In the genomic region with DNA sequence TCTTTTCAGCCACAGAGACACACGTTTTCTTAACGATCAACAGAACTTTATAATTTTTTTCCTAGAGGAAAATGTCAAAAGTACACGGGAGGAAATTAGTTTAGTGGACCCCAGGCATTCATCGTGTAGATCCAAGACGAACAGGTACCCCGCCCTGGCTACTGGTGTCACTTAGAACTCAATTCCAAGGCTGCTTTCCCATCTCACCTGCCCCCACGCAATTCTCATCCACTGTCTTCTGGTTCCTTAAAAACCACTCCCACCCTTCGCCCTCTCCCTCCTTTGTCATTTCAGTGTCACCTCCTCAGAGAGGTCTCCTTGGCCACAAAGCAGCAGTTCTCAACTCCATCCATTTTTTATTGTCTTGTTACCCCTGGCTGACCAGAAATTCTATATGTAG, we compare ENCODE assay signal across 8 mouse cellular contexts. TPM values are rescaled to one million over a fixed set of nuclear protein-coding genes. Genes with fewer than 3 reads are reported as not detected.
DNase-seq lines count a peak whose midpoint lies in the region; ATAC-seq and TF ChIP-seq lines count a peak whose summit lies in the region.

No protein-coding gene starts in this region.

- H3K4me3 ChIP-seq in heart, embryonic 10.5 days = peak overlapping the region; percentile 79
- peak overlapping the region; percentile 79 to 85 for H3K4me3 ChIP-seq in ES-E14 (ENCODE audit: insufficient read depth in 1 of 2, low read depth in 1 of 2, low read length in 2 of 2, poor library complexity in 1 of 2, severe bottlenecking in 1 of 2)
- peak overlapping the region; percentile 84 for H3K4me3 ChIP-seq in heart, embryonic 16.5 days (ENCODE audit: low read length)
- H3K4me3 ChIP-seq in liver, postnatal 0 days (ENCODE audit: low read depth, low read length) = peak overlapping the region; percentile 64

- peak overlapping the region; percentile 84; the same call in 1 of the 2 replicates for H3K27ac ChIP-seq in heart, embryonic 10.5 days
- H3K27ac ChIP-seq in ES-E14 (ENCODE audit: insufficient read depth, low read depth, low read length, poor library complexity, severe bottlenecking) = no peak overlapping the region
- H3K27ac ChIP-seq in heart, embryonic 16.5 days (ENCODE audit: low read length) = peak overlapping the region; percentile 52
- H3K27ac ChIP-seq in liver, postnatal 0 days (ENCODE audit: low read depth) = no peak overlapping the region

- no peak for DNase-seq in heart, embryonic 10.5 days (ENCODE audit: low spot score)
- no peak for DNase-seq in heart, postnatal 10 days
- DNase-seq in ES-E14 (ENCODE audit: low read depth, low spot score) = no peak
- no peak for DNase-seq in liver, postnatal 0 days
- no peak for DNase-seq in ovary, postnatal 10 days (ENCODE audit: low spot score)
- DNase-seq in left cerebral cortex, postnatal 10 days (ENCODE audit: extremely low spot score in 1 of 2, low spot score in 2 of 2) = no peak
- DNase-seq in adrenal gland, postnatal 4 days (ENCODE audit: low spot score in 2 of 2) = no peak

- peak overlapping the region; percentile 84 for H3K9ac ChIP-seq in ES-E14 (ENCODE audit: insufficient read depth, low read depth, low read length, poor library complexity, severe bottlenecking)
- peak overlapping the region; percentile 68 for H3K9ac ChIP-seq in heart, embryonic 16.5 days (ENCODE audit: low read length)
- H3K9ac ChIP-seq in liver, postnatal 0 days (replicated peaks) = no peak overlapping the region

- no peak for ATAC-seq in heart, embryonic 16.5 days (replicated peaks; ENCODE audit: extremely low read depth, insufficient read depth, low FRiP score)
- no peak for ATAC-seq in liver, postnatal 0 days

- in situ Hi-C loops in ES-E14 (cut with MboI; ENCODE audit: low sequenced_read_pairs in 2 of 2, unreplicated experiment in 2 of 2) = no loop called here

- H3K4me2 ChIP-seq in heart, embryonic 16.5 days (ENCODE audit: low read depth, low read length) = peak overlapping the region; percentile 76
- H3K4me2 ChIP-seq in liver, postnatal 0 days (ENCODE audit: low read depth, low read length) = peak overlapping the region; percentile 88

- peaks cover 15% of the 10 kb centered on the region for H3K4me1 ChIP-seq in heart, embryonic 10.5 days
- peaks cover 0 to 15% of the 10 kb centered on the region in 2 experiments; a peak in 2 of 4 replicates for H3K4me1 ChIP-seq in ES-E14 (ENCODE audit: control insufficient read depth in 2 of 2, insufficient read depth in 2 of 2, low read length in 2 of 2, poor library complexity in 1 of 2)
- H3K4me1 ChIP-seq in heart, embryonic 16.5 days (ENCODE audit: control insufficient read depth, insufficient read depth, low read length) = peaks cover 24% of the 10 kb centered on the region
- H3K4me1 ChIP-seq in liver, postnatal 0 days (ENCODE audit: insufficient read depth) = peaks cover 10% of the 10 kb centered on the region

- TF ChIP-seq CTCF in liver, postnatal 0 days (IDR thresholded peaks at IDR 0.05; ENCODE audit: low read depth) = no peak

- TF ChIP-seq EP300 in liver, postnatal 0 days (IDR thresholded peaks at IDR 0.05; ENCODE audit: low read depth) = no peak

- intact Hi-C loops in heart, postnatal 10 days (cut with DNase I) = loop anchor here (2.0 kb wide), 1 partner anchor 42 kb away; the partner anchor contains the start of gene Pop4
- intact Hi-C loops in left cerebral cortex, postnatal 10 days (cut with DNase I) = no loop called here

- 26% methylated on average over 8 of the region's 8 CpGs for WGBS in heart, embryonic 10.5 days
- WGBS in heart, embryonic 16.5 days = 23% methylated on average over 8 of the region's 8 CpGs
- 28% methylated on average over 8 of the region's 8 CpGs for WGBS in liver, postnatal 0 days (ENCODE audit: insufficient replicate concordance)

- H3K9me3 ChIP-seq in heart, embryonic 10.5 days = no peaks in the 10 kb centered on the region
- no peaks in the 10 kb centered on the region for H3K9me3 ChIP-seq in ES-E14 (ENCODE audit: control insufficient read depth, insufficient read depth, low read depth, low read length)
- H3K9me3 ChIP-seq in heart, embryonic 16.5 days (replicated peaks; ENCODE audit: control insufficient read depth, low read length) = no peaks in the 10 kb centered on the region
- no peaks in the 10 kb centered on the region for H3K9me3 ChIP-seq in liver, postnatal 0 days (ENCODE audit: low read length)

- H3K27me3 ChIP-seq in heart, embryonic 10.5 days (ENCODE audit: insufficient read depth, poor library complexity, severe bottlenecking) = peaks cover 16% of the 10 kb centered on the region; the same call in 1 of the 2 replicates
- no peaks in the 10 kb centered on the region for H3K27me3 ChIP-seq in heart, embryonic 16.5 days (ENCODE audit: control insufficient read depth, insufficient read depth, low read length)
- no peaks in the 10 kb centered on the region for H3K27me3 ChIP-seq in liver, postnatal 0 days (ENCODE audit: insufficient read depth, low read length)

- no peaks in the 10 kb centered on the region for H3K36me3 ChIP-seq in heart, embryonic 10.5 days
- no peaks in the 10 kb centered on the region; the same call in 1 of the 2 replicates for H3K36me3 ChIP-seq in ES-E14 (ENCODE audit: control insufficient read depth, insufficient read depth, low read length, poor library complexity, severe bottlenecking)
- H3K36me3 ChIP-seq in heart, embryonic 16.5 days (ENCODE audit: control insufficient read depth, insufficient read depth) = no peaks in the 10 kb centered on the region
- H3K36me3 ChIP-seq in liver, postnatal 0 days (replicated peaks; ENCODE audit: insufficient read depth, low read length) = no peaks in the 10 kb centered on the region

TF ChIP-seq in ES-E14, 5 proteins besides CTCF, POLR2A, EP300 and RAD21:
- no peak for TF ChIP-seq ZNF384 (IDR thresholded peaks at IDR 0.05; ENCODE audit: low read depth, low read length)
- no peak for TF ChIP-seq ZC3H11A (IDR thresholded peaks at IDR 0.05; ENCODE audit: borderline replicate concordance, low read depth, low read length)
- no peak for TF ChIP-seq HCFC1 (IDR thresholded peaks at IDR 0.05; ENCODE audit: borderline replicate concordance, insufficient read depth, low read length)
- TF ChIP-seq MAFK (IDR thresholded peaks at IDR 0.05; ENCODE audit: insufficient read depth, low read depth, low read length) = no peak
- TF ChIP-seq CHD2 (IDR thresholded peaks at IDR 0.05; ENCODE audit: low read depth, low read length) = no peak

RNA-seq across cellular contexts. Expression of gene Plekhf1, which starts 0.5 kb away (rescaled TPM):
- 1.7 and 2.2 TPM in 2 replicates for polyA plus RNA-seq in heart, embryonic 10.5 days (2016; fragmentation: Nextera tagmentation; extraction: Ambion mirVana)
- total RNA-seq in heart, postnatal 10 days (2021) = 10 to 100 TPM in 1 of 2 experiments, 1 to 10 TPM in 1; 9.7 to 11.0 TPM
- 3.3 and 4.8 TPM in 2 replicates for total RNA-seq in ES-E14 (2012; rRNA removed)
- 7.3 and 7.7 TPM in 2 replicates for polyA plus RNA-seq in heart, embryonic 16.5 days (2015; fragmentation: Nextera tagmentation; extraction: Ambion mirVana)
- 0.57 and 0.58 TPM in 2 replicates for polyA plus RNA-seq in liver, postnatal 0 days (2015; fragmentation: Nextera tagmentation; extraction: Ambion mirVana)
- total RNA-seq in left cerebral cortex, postnatal 10 days (2021) = under 1 TPM; 0.55 to 0.92 TPM
- 1 to 10 TPM; 2.7 to 3.0 TPM for total RNA-seq in adrenal gland, postnatal 4 days (2021)

RNA-seq across cellular contexts. Expression of gene Pop4, which starts 42.9 kb away (rescaled TPM):
- 46.0 and 61.7 TPM in 2 replicates for polyA plus RNA-seq in heart, embryonic 10.5 days (2016; fragmentation: Nextera tagmentation; extraction: Ambion mirVana)
- total RNA-seq in heart, postnatal 10 days (2021) = 10 to 100 TPM; 19.0 to 24.0 TPM
- total RNA-seq in ES-E14 (2012; rRNA removed) = 38.8 and 49.8 TPM in 2 replicates
- polyA plus RNA-seq in heart, embryonic 16.5 days (2015; fragmentation: Nextera tagmentation; extraction: Ambion mirVana) = 37.3 and 41.2 TPM in 2 replicates
- polyA plus RNA-seq in liver, postnatal 0 days (2015; fragmentation: Nextera tagmentation; extraction: Ambion mirVana) = 10.7 and 11.2 TPM in 2 replicates
- 10 to 100 TPM; 31.4 to 35.7 TPM for total RNA-seq in left cerebral cortex, postnatal 10 days (2021)
- total RNA-seq in adrenal gland, postnatal 4 days (2021) = 10 to 100 TPM; 58.8 to 62.7 TPM

RNA-seq across cellular contexts. Expression of gene 1600014C10Rik, which starts 45.3 kb away (rescaled TPM):
- 14.4 and 14.8 TPM in 2 replicates for polyA plus RNA-seq in heart, embryonic 10.5 days (2016; fragmentation: Nextera tagmentation; extraction: Ambion mirVana)
- 10 to 100 TPM; 21.5 to 25.1 TPM for total RNA-seq in heart, postnatal 10 days (2021)
- total RNA-seq in ES-E14 (2012; rRNA removed) = 6.5 and 6.6 TPM in 2 replicates
- polyA plus RNA-seq in heart, embryonic 16.5 days (2015; fragmentation: Nextera tagmentation; extraction: Ambion mirVana) = 20.0 and 25.9 TPM in 2 replicates
- polyA plus RNA-seq in liver, postnatal 0 days (2015; fragmentation: Nextera tagmentation; extraction: Ambion mirVana) = 76.6 and 78.1 TPM in 2 replicates
- total RNA-seq in left cerebral cortex, postnatal 10 days (2021) = 10 to 100 TPM; 18.6 to 19.2 TPM
- 10 to 100 TPM; 22.0 to 36.5 TPM for total RNA-seq in adrenal gland, postnatal 4 days (2021)

Comparison
In these comparisons a context has a peak if more than half of its experiments do, and no peak if none do; other contexts are left out.
1. H3K27ac ChIP-seq: peak in heart, embryonic 10.5 days (single experiment) and heart, embryonic 16.5 days (single experiment); none in ES-E14 (single experiment) and liver, postnatal 0 days (single experiment).
2. Peak in every context shown above with its lines, with median percentiles within 50 percentile points of each other: H3K4me3 ChIP-seq.